Mouse (Mus musculus) adrenal gland, adult 2 months (tissue): ENCODE measurements around the gene Hs3st3b1. TPM values are rescaled to one million over a fixed set of nuclear protein-coding genes. Genes with fewer than 3 reads are reported as not detected.

Source experiments
- DNase-seq: peaks from one replicate; pipeline ENCODE4 v3.0.0; 2021
- long read RNA-seq: library from polyadenylated mRNA; stranded (forward); transcript quantifications from one replicate; pipeline ENCODE4 v2.0.0, GENCODE M21; 2021
- polyA plus RNA-seq: library from polyadenylated mRNA; depleted of rRNA; stranded (reverse); fragments of >200 nt; gene quantifications from 2 replicates; pipeline ENCODE4 v1.2.3, GENCODE M21; 2012; rRNA removed
- total RNA-seq, 2 experiments: library from RNA; stranded (reverse); gene quantifications; 2 replicates each; pipeline ENCODE4 v1.2.3; 2021

The Hs3st3b1 gene
- total RNA-seq (1 to 10 TPM; 1.7 to 1.8 TPM), polyA plus RNA-seq (4.1 and 4.8 TPM in 2 replicates)
- long read RNA-seq, result 0 reads

DNA sequence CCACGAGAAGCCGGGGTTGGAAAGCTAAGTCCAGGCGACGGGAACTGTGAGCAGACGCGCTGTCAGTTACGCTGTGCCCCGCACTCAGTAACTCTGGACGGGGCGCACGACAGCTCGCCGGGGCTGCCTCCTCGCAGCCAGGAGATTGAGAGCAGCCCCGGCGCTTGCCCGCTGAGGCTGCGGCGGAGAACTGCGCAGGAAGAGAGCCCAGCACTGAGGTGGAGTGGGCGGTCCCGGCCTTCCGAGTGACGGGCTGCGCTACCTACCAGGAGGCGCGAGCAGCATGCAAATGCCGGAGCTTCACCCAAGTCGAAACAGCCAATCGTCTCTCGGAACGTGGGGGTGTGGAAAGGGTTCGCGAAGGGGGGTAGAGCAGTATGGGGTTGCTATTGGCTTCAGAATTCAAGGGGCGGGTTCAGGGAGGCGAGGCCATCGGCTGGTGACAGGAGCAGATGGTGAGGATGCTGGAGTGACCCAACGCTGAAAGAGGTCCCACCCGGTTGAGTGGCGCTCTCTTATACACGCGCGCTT lies at the start of gene Hs3st3b1:
Gene Hs3st3b1 (minus strand): TSS at position 200 of the 531 bp plus-strand sequence.
- DNase-seq, result peak; percentile 98

DNA sequence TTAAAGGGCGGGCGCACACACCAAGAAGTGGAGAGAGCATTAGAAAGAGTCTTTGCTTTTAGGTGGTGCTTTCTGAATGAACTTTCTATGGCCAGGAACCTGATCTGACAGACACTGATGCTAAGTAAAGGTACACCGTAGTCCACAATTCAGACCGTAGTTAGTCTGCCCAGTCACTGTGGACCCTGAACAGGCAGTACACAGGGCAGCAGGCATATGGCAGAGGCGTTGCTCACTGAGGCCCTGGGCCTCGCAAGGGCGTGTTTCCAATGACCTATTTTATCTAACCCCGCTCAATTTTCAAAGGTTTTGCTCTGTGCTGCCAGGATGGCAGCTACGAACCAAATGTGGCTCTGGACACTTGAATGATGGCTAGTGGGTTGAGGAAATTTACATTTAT lies 49.4 kb upstream of the Hs3st3b1 start:
- DNase-seq, result no peak

GRCm38 (mm10) chr11:63970818-63971217 lies 48.7 kb upstream of the Hs3st3b1 start:
- no peak for DNase-seq

DNA sequence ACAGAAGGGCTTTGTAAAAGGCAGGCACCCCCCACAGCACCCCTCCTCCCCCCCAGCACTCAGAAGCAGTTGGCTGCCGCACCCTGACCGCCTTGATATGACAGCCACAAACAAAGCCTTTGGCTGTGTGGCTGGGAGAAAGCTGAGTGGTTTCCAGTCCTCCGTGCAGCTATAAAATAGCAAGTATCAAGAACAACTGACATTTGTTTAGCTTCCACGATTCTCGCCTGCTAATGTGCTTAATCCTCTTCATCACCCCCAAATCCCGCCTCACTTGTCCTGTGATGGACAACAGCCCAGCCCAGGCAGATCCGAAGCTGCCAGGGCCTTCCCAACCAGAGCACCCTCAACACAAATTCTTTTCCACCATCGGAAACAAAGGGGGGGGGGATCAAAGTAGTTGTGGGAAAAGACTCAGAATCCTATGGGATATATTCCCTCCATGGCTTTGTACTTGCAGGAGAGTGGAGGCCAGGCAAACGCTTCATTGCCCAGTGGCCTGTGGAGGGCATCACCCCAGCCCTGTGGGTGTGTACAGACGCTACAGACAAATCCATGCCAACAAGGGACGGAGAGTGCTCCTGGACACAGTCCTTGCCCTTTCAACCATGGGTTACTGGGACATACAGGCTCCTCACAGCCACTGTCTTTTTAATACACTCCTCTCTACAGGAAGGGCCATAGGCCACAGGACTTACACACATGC lies 47.3 kb upstream of the Hs3st3b1 start:
- DNase-seq, result no peak

- DNase-seq, result no peak
Measured at GRCm38 (mm10) chr11:63968388-63969035, 46.4 kb upstream of the Hs3st3b1 start.

GRCm38 (mm10) chr11:63967641-63968387 lies 45.7 kb upstream of the Hs3st3b1 start:
- no peak for DNase-seq

DNA sequence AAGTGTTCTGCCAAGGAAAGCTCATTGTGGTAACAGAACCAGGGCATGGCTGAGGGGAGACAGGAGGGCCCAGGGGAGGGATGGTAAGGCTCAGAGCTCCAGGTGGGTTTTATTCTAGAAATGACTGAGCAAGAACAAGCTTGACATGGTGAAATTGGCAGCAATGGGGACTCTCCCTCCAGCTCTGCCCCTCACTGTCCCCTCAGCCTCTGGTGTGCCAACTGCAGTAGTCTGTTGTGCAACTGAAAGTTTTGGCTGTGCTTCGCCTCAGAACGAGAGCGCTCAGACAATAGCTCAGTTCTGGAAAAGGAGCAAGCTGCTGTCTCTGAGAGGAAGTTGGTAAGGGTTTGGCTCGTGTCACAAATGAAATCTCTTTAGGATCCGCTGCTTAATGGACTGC lies 43.3 kb upstream of the Hs3st3b1 start:
- DNase-seq, result peak; percentile 12

DNA sequence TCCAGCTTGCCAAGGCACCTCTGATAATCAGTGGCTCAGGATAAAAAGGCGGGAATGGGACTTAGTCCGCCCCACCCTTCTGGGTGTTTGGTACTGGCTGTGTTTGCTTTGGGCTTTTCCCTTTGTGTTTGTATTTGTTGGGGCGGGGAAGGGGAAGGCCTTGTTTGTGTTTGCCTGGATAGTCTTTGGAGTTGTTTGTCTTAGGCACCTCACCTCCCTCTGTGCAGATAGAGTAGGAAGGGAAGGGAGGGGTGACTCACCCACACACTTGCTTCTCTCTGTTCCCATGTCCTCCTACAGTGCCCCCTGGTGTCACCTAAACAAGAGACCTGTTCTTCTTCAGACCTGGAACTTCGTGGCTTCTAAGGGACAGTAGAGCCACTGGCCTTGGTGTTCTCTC lies 35.1 kb upstream of the Hs3st3b1 start:
- DNase-seq, result peak; percentile 38

- no peak for DNase-seq
Measured at GRCm38 (mm10) chr11:63956748-63957147, 34.7 kb upstream of the Hs3st3b1 start.

DNA sequence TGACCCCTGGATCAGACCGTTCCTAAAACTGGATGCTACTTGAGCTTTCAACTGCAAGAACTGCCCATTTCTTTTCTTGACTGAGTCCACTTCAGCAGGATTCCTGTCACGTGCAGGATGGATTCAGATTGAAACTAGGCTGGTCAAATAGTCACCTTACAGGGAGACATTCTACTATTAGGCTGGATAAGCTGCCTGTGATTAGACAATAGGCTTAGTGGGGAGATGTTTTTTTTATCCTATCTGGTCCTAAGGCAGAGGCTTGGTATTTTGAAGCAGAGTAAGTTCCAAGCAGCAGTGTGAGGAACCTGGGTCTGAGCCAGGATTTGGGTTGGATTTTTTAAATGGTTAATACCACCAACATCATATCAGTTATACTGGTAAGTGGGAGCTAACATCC lies 31.8 kb upstream of the Hs3st3b1 start:
- no peak for DNase-seq

DNA sequence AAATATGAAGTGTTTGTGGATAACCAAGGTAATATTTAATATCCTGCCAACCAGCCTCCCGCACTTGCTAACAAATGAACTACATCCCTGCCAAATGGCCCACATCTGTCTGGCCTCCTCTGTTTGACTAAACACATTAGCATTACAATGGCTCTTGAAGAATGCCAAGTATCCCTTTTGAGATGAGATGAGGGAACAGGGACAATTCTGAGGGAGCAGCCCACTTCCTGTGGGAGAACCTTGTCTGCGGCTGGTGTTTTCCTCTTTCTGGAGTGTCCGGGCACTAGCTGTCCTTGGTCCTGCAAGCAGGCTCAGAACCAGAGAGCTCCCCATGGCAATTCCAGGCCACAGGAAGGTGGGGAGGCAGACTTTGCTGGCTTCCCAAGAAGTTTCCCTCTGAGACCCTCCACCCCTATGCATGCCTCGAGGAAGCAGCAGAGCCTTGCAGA lies 30.7 kb upstream of the Hs3st3b1 start:
- DNase-seq, result no peak

GRCm38 (mm10) chr11:63951831-63952631 lies 29.9 kb upstream of the Hs3st3b1 start:
- DNase-seq, result peak; percentile 41

- no peak for DNase-seq
Measured at GRCm38 (mm10) chr11:63948371-63948770, 26.3 kb upstream of the Hs3st3b1 start.

DNA sequence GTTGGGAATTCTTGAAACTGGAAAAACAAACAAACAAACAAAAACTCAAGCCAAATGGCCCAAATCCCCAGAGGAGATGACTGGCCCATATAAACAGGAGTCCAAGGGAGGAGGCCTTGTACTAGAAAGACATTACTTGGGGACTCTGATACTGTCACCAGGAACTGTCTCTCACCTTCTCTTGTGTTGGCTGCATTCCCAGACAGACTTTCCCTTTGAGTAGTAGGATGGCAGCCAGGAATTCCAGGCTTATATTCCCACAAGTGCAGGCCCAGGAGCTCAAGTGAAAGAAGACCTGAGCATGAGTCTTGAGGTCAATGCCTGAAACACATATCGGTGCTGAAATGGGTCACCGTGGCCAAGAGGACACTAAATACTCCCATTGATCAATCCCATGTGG lies 24.9 kb upstream of the Hs3st3b1 start:
- DNase-seq, result no peak

GRCm38 (mm10) chr11:63943947-63944346 lies 21.9 kb upstream of the Hs3st3b1 start:
- DNase-seq, result no peak

GRCm38 (mm10) chr11:63943268-63943890 lies 21.3 kb upstream of the Hs3st3b1 start:
- DNase-seq, result no peak

- no peak for DNase-seq
Measured at GRCm38 (mm10) chr11:63942177-63942576, 20.1 kb upstream of the Hs3st3b1 start.

- DNase-seq, result no peak
Measured at GRCm38 (mm10) chr11:63936641-63937040, 14.6 kb upstream of the Hs3st3b1 start.

DNA sequence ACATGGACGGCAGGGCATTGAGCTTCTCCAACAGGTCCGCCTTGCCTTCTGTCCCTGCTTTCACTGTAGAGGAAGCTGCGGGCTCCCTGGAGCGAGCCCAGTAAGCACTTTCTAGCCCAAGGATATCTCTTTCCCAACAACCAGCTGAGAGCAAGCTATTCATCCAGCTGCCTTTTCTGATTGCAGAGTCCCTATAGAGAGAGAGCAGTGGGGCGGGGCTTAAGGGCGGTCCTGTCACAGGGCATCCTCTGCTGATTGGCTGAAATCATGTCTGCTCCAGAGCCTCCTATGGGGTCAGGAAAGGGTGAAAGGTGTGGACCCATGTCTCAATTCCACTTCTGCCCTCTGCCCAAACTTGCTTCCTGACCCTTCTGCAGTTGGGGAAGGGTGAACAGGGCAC lies 4.8 kb upstream of the Hs3st3b1 start:
- DNase-seq, result no peak

DNA sequence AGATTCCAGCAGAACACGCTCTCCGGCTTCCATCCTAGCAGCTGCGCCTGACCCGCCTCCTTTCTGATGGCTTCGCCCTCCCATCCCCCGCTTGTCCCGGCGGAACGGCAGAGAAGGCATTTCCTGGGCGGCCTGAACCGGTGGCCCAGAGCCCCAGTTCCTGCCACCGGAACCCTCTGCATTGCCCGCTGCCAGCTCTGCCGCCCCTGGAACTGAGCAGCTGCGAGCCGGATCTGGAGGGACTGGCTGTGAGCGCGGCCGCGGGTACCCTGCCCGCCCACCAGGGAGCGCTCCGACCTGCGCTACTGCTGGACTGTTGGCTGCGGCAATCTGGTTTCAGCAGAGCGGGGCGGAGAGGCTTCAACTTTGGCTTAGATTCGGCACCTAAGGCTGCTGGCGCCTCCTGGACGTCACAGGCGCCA lies 3.1 kb upstream of the Hs3st3b1 start:
- DNase-seq, result peak; percentile 88

GRCm38 (mm10) chr11:63924286-63924930 lies 2.3 kb upstream of the Hs3st3b1 start:
- DNase-seq, result peak; percentile 46
